Mouse (Mus musculus): ENCODE measurements around the gene Neto2. TPM values are rescaled to one million over a fixed set of nuclear protein-coding genes. Genes with fewer than 3 reads are reported as not detected.

The Neto2 gene
- polyA plus RNA-seq (2015; fragmentation: Nextera tagmentation; extraction: Ambion mirVana) = 1.4 and 1.5 TPM in 2 replicates

GRCm38 (mm10) chr8:85700751-85701351 is at the start of gene Neto2:
TSS of gene Neto2 (minus strand) at chr8:85700924.

Small RNAs within 50 kb of the gene (microRNA-seq; reads per million reads assigned to microRNA genes)
- 0 reads per million in 2 experiments for gene Mir8109

Other genes with a start within 250 kb of the Neto2 start
- gene Gpt2, start 208.3 kb downstream of the Neto2 start, polyA plus RNA-seq (2015; fragmentation: Nextera tagmentation; extraction: Ambion mirVana) = 18.9 and 22.0 TPM in 2 replicates
- gene Dnaja2, start 145.6 kb downstream of the Neto2 start, polyA plus RNA-seq (2015; fragmentation: Nextera tagmentation; extraction: Ambion mirVana) = 142 and 143 TPM in 2 replicates
- gene Itfg1, start 140.0 kb upstream of the Neto2 start, polyA plus RNA-seq (2015; fragmentation: Nextera tagmentation; extraction: Ambion mirVana) = 39.4 and 41.7 TPM in 2 replicates
- gene Phkb, start 140.0 kb upstream of the Neto2 start, polyA plus RNA-seq (2015; fragmentation: Nextera tagmentation; extraction: Ambion mirVana) = 71.3 and 73.6 TPM in 2 replicates